Mouse (Mus musculus): ENCODE measurements around the gene Dcst2. TPM values are rescaled to one million over a fixed set of nuclear protein-coding genes. Genes with fewer than 3 reads are reported as not detected.
A peak's percentile ranks its signal among the peaks of the same experiment; 100 is the strongest.

Gene Dcst2
- total RNA-seq, 1 experiment from 2014 or later: not detected

DNA sequence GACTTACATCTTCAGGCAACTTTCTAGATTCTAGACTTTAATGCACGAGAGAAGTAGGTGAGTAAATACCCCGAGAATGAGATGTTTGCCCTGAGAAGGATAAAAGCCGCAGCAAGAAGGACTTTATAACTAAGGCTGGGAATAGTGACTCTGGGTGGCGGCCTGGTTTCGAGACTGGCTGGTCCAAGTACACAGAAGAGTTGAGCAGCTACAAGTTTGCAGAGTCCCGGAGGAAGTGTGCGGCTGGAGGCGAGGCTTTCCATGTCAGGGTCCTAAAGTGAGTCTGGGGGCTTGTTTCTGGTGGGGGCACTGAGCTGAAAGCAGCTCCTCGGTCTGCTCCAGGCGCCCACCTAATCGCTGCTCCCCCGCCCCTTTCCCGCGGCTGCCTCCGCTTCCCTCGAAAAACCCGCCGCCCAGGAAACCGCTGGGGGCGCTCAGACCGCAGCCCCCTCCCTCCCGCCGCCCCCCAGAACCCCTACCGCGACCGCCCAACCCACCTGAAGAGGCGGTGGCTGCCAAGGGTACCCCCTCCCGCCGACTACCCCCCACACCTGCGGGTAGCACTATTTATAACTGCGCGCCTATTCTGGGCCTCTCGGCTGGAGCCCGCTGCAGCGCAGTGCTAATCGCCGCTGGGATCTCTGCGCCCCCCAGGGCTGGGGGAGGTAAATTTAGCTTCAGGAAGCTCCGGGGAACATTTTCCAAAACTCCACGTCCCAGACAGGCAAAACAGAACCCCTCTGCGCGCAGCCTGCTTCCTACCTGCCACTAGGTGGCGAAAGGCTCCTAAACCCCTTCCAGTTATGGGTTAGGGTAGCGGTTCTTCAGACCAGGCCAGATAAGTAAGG is 34.3 kb downstream of the Dcst2 start:
- peak; percentile 18; the same call in 1 of the 2 replicates for ATAC-seq (ENCODE audit: extremely low read depth, insufficient number of reproducible peaks, low FRiP score, poor library complexity, severe bottlenecking)

GRCm38 (mm10) chr3:89396654-89397005 is 34.9 kb downstream of the Dcst2 start:
- no peak for ATAC-seq (ENCODE audit: extremely low read depth, insufficient number of reproducible peaks, low FRiP score, poor library complexity, severe bottlenecking)

- no peak for ATAC-seq (ENCODE audit: extremely low read depth, insufficient number of reproducible peaks, low FRiP score, poor library complexity, severe bottlenecking)
These were observed 39.6 kb downstream of the Dcst2 start for GRCm38 (mm10) chr3:89401329-89401728.

GRCm38 (mm10) chr3:89402693-89403092 is 40.9 kb downstream of the Dcst2 start, which contains the start of gene Lenep:
Lenep (minus strand) TSS chr3:89402793.
- no peak for ATAC-seq (ENCODE audit: extremely low read depth, insufficient number of reproducible peaks, low FRiP score, poor library complexity, severe bottlenecking)

GRCm38 (mm10) chr3:89406887-89407286 is 45.1 kb downstream of the Dcst2 start:
- no peak for ATAC-seq (ENCODE audit: extremely low read depth, insufficient number of reproducible peaks, low FRiP score, poor library complexity, severe bottlenecking)

- ATAC-seq (ENCODE audit: extremely low read depth, insufficient number of reproducible peaks, low FRiP score, poor library complexity, severe bottlenecking): no peak
These were observed 46.7 kb downstream of the Dcst2 start for GRCm38 (mm10) chr3:89408448-89408847.

- no peak for ATAC-seq (ENCODE audit: extremely low read depth, insufficient number of reproducible peaks, low FRiP score, poor library complexity, severe bottlenecking)
These were observed 47.9 kb downstream of the Dcst2 start for GRCm38 (mm10) chr3:89409701-89410100.

GRCm38 (mm10) chr3:89410864-89411263 is 49.1 kb downstream of the Dcst2 start:
- ATAC-seq (ENCODE audit: extremely low read depth, insufficient number of reproducible peaks, low FRiP score, poor library complexity, severe bottlenecking): no peak

GRCm38 (mm10) chr3:89411490-89412393 is 50.0 kb downstream of the Dcst2 start, which contains the start of gene Flad1:
Flad1 (minus strand) TSS chr3:89411870.
- peak; percentile 100 for ATAC-seq (ENCODE audit: extremely low read depth, insufficient number of reproducible peaks, low FRiP score, poor library complexity, severe bottlenecking)

DNA sequence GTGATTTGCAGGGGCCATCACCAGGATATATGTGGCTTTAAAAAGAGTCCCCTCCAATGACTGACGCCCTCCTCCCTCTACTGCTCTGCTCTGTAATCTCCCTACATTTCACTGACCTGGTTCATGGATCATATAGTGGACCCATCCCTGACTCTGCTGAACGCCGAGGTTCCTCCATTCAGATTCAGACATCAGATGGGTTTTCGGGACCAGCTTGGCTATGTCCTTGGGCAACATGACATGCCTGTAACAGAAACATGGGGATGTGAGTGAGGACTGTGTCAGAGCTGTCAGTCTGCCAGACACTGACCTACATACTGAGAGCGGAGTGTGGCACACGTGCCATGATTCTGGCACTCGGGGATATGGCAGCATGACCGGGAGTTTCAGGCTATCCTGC is 54.4 kb downstream of the Dcst2 start:
- no peak for ATAC-seq (ENCODE audit: extremely low read depth, insufficient number of reproducible peaks, low FRiP score, poor library complexity, severe bottlenecking)

DNA sequence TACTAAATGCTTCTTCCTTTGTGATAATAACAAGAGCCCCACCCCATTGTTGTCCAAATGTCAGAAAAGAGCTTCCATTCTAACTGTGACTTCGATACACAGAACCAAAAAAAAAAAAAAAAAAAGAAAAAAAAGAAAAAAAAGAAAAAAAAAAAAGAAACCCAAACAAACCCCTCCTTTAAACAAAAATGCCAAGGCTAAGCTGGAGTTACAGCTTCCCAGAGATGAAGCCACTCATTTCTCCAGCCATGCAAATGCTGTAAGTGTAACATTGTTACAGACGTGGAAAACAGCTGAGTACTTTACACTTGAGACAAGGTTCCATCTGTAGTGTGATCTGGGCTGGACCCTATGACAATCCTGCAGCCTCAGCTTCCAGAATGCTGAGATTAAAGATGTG is 55.4 kb downstream of the Dcst2 start:
- no peak for ATAC-seq (ENCODE audit: extremely low read depth, insufficient number of reproducible peaks, low FRiP score, poor library complexity, severe bottlenecking)

GRCm38 (mm10) chr3:89417840-89418169 is 56.0 kb downstream of the Dcst2 start:
- ATAC-seq (ENCODE audit: extremely low read depth, insufficient number of reproducible peaks, low FRiP score, poor library complexity, severe bottlenecking): no peak

- ATAC-seq (ENCODE audit: extremely low read depth, insufficient number of reproducible peaks, low FRiP score, poor library complexity, severe bottlenecking): peak; percentile 91
These were observed 56.5 kb downstream of the Dcst2 start, which contains the start of the genes Cks1b and Shc1 for GRCm38 (mm10) chr3:89418170-89418860. Cks1b (minus strand) TSS chr3:89418383. Shc1 (plus strand) TSS chr3:89418443.

DNA sequence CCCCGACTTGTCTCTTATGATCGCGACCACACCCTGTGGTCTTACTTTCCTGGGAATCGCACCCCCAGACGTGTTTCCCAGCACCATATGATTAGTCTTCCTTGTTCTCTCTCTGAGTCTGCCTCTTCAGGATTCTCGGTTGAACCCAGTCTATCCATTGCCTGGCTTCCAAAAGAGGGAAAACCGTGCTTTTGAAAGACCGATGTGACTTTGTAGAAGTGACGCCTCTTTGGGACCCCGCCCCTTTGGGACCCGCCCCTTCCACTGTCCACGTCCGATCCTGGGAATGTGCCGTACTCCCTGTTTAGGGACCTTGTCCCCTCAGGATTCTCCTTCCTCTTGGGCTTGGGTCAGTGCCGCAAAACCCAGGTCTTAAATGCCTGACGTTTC is 57.1 kb downstream of the Dcst2 start:
- ATAC-seq (ENCODE audit: extremely low read depth, insufficient number of reproducible peaks, low FRiP score, poor library complexity, severe bottlenecking): no peak

GRCm38 (mm10) chr3:89419571-89419970 is 57.8 kb downstream of the Dcst2 start:
- no peak for ATAC-seq (ENCODE audit: extremely low read depth, insufficient number of reproducible peaks, low FRiP score, poor library complexity, severe bottlenecking)

DNA sequence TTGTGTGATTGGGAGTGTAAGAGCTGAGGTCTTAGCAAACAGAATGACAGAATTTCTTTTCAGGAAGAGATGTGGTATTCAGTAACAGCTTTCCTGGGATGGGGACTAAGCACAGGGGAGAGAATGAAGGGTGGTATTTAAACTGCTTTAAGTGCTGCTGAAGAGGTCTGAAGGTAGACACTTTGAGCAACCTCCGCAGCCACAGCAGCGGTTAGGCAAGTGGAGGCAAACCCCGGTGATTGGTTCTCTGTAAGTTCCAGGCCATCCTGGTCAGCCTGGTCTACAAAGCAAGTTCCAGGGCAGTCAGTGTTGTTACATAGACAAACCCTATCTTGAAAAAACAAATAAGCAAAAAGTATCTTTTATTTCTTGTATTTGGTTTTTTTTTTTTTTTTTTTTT is 58.2 kb downstream of the Dcst2 start:
- no peak for ATAC-seq (ENCODE audit: extremely low read depth, insufficient number of reproducible peaks, low FRiP score, poor library complexity, severe bottlenecking)

DNA sequence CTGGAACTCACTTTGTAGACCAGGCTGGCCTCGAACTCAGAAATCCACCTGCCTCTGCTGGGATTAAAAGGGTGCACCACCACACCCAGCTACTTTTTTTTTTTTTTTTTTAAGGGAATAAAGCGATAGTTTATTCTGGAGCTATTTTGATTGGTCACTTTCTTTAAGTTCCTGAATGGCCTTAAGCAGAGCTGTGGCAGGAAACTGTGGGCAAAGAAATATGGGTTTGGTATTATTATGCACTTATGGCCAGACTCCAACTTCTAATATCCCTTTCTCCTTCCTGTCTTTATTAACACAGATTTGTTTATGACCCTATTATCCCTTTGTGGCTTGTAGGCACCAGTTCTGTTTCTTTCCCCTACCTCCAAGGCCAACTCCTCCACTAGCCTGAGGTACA is 58.6 kb downstream of the Dcst2 start:
- no peak for ATAC-seq (ENCODE audit: extremely low read depth, insufficient number of reproducible peaks, low FRiP score, poor library complexity, severe bottlenecking)

DNA sequence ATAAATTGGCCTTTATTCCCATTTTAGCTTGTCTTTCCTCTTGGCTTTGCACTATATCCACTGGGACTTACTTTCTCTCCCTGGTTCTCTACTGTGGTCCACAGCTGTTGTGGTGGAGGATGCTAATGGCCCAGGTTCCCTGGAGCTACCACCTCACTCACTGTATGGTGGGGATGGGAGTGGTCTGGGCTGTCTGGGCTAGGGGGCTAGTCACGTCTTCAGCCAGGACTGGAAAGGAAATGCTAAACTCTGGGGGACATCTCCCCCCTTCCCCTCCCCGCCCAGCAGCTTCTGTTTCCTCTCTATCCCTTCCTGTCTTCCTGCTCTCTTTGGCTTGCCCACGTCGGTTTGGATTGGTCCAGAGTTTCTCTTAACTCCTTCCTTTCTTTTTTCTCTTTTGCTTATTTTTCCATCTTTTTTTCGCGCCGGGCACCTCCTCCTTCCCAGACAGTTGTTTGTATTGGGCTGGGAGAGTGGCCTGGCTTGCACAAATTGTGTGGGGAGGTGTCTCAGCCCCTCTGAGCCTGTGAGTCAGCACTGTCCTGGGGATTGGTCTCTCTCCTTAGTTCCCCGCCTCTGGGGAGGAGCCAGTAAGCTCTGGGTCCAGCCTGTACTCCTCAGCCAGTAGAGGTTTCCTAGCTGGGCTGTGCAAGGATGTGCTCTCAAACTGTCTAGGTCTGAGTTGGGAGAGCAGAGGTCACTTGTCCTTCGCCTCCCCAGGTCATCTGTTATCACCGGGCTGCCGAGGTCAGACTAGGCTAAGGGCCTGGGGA is 59.4 kb downstream of the Dcst2 start:
- ATAC-seq (ENCODE audit: extremely low read depth, insufficient number of reproducible peaks, low FRiP score, poor library complexity, severe bottlenecking): peak; percentile 42

Data from neutrophil, adult 5-6 weeks (primary cell).